Mouse (Mus musculus): ENCODE data around the gene Gm6034. TPM values are rescaled to one million over a fixed set of nuclear protein-coding genes. Genes with fewer than 3 reads are reported as not detected.

Gm6034 gene
- polyA plus RNA-seq (2014; fragmentation: Illumina TruSeq; extraction: RNeasy Lipid Tissue Mini Kit (QIAGEN cat#74804); ENCODE audit: insufficient read depth, low read depth, low replicate concordance): not detected

GRCm38 (mm10) chr17:36042610-36043169 lies at the start of gene Gm6034, which contains the start of gene H2-T22:
Gm6034 (plus strand) TSS chr17:36042961.
H2-T22 (minus strand) TSS chr17:36042747.

GRCm38 (mm10) chr17:36020191-36021073 lies 22.3 kb upstream of the Gm6034 start, which contains the start of gene H2-T24:
H2-T24 (minus strand) TSS chr17:36020560.

GRCm38 (mm10) chr17:36032351-36032875 lies 10.3 kb upstream of the Gm6034 start, which contains the start of gene H2-T23:
H2-T23 (minus strand) TSS chr17:36032855.

GRCm38 (mm10) chr17:36058362-36058761 lies 15.6 kb downstream of the Gm6034 start, which contains the start of gene Gm11127:
Gm11127 (minus strand) TSS chr17:36058371.

Other genes starting within 250 kb of the Gm6034 start
- gene Ier3, start 221.3 kb upstream of the Gm6034 start, polyA plus RNA-seq (2014; fragmentation: Illumina TruSeq; extraction: RNeasy Lipid Tissue Mini Kit (QIAGEN cat#74804); ENCODE audit: insufficient read depth, low read depth, low replicate concordance): 135 TPM
- 81.2 TPM for gene Flot1, start 219.7 kb upstream of the Gm6034 start, polyA plus RNA-seq (2014; fragmentation: Illumina TruSeq; extraction: RNeasy Lipid Tissue Mini Kit (QIAGEN cat#74804); ENCODE audit: insufficient read depth, low read depth, low replicate concordance)
- gene Tubb5, start 204.7 kb upstream of the Gm6034 start, polyA plus RNA-seq (2014; fragmentation: Illumina TruSeq; extraction: RNeasy Lipid Tissue Mini Kit (QIAGEN cat#74804); ENCODE audit: insufficient read depth, low read depth, low replicate concordance): 117 TPM
- gene Mdc1, start 201.4 kb upstream of the Gm6034 start, polyA plus RNA-seq (2014; fragmentation: Illumina TruSeq; extraction: RNeasy Lipid Tissue Mini Kit (QIAGEN cat#74804); ENCODE audit: insufficient read depth, low read depth, low replicate concordance): 4.5 TPM
- gene Nrm, start 181.6 kb upstream of the Gm6034 start, polyA plus RNA-seq (2014; fragmentation: Illumina TruSeq; extraction: RNeasy Lipid Tissue Mini Kit (QIAGEN cat#74804); ENCODE audit: insufficient read depth, low read depth, low replicate concordance): 8.9 TPM
- 36.0 TPM for gene Ppp1r18, start 177.4 kb upstream of the Gm6034 start, polyA plus RNA-seq (2014; fragmentation: Illumina TruSeq; extraction: RNeasy Lipid Tissue Mini Kit (QIAGEN cat#74804); ENCODE audit: insufficient read depth, low read depth, low replicate concordance)
- gene Dhx16, start 163.1 kb upstream of the Gm6034 start, polyA plus RNA-seq (2014; fragmentation: Illumina TruSeq; extraction: RNeasy Lipid Tissue Mini Kit (QIAGEN cat#74804); ENCODE audit: insufficient read depth, low read depth, low replicate concordance): 44.7 TPM
- 22.0 TPM for gene 2310061I04Rik, start 145.5 kb upstream of the Gm6034 start, polyA plus RNA-seq (2014; fragmentation: Illumina TruSeq; extraction: RNeasy Lipid Tissue Mini Kit (QIAGEN cat#74804); ENCODE audit: insufficient read depth, low read depth, low replicate concordance)
- gene Atat1, start 132.9 kb upstream of the Gm6034 start, polyA plus RNA-seq (2014; fragmentation: Illumina TruSeq; extraction: RNeasy Lipid Tissue Mini Kit (QIAGEN cat#74804); ENCODE audit: insufficient read depth, low read depth, low replicate concordance): 10.0 TPM
- 31.5 TPM for gene Mrps18b, start 126.6 kb upstream of the Gm6034 start, polyA plus RNA-seq (2014; fragmentation: Illumina TruSeq; extraction: RNeasy Lipid Tissue Mini Kit (QIAGEN cat#74804); ENCODE audit: insufficient read depth, low read depth, low replicate concordance)
- gene Ppp1r10, start 126.5 kb upstream of the Gm6034 start, polyA plus RNA-seq (2014; fragmentation: Illumina TruSeq; extraction: RNeasy Lipid Tissue Mini Kit (QIAGEN cat#74804); ENCODE audit: insufficient read depth, low read depth, low replicate concordance): 14.3 TPM
- 33.7 TPM for gene Abcf1, start 73.2 kb upstream of the Gm6034 start, polyA plus RNA-seq (2014; fragmentation: Illumina TruSeq; extraction: RNeasy Lipid Tissue Mini Kit (QIAGEN cat#74804); ENCODE audit: insufficient read depth, low read depth, low replicate concordance)
- 39.1 TPM for gene Gnl1, start 63.1 kb upstream of the Gm6034 start, polyA plus RNA-seq (2014; fragmentation: Illumina TruSeq; extraction: RNeasy Lipid Tissue Mini Kit (QIAGEN cat#74804); ENCODE audit: insufficient read depth, low read depth, low replicate concordance)
- gene Prr3, start 62.7 kb upstream of the Gm6034 start, polyA plus RNA-seq (2014; fragmentation: Illumina TruSeq; extraction: RNeasy Lipid Tissue Mini Kit (QIAGEN cat#74804); ENCODE audit: insufficient read depth, low read depth, low replicate concordance): 8.8 TPM
- gene H2-T24, start 22.4 kb upstream of the Gm6034 start, polyA plus RNA-seq (2014; fragmentation: Illumina TruSeq; extraction: RNeasy Lipid Tissue Mini Kit (QIAGEN cat#74804); ENCODE audit: insufficient read depth, low read depth, low replicate concordance): 14.2 TPM
- gene H2-T23, start 10.1 kb upstream of the Gm6034 start, polyA plus RNA-seq (2014; fragmentation: Illumina TruSeq; extraction: RNeasy Lipid Tissue Mini Kit (QIAGEN cat#74804); ENCODE audit: insufficient read depth, low read depth, low replicate concordance): 217 TPM
- gene H2-T22, start 214 bp upstream of the Gm6034 start, polyA plus RNA-seq (2014; fragmentation: Illumina TruSeq; extraction: RNeasy Lipid Tissue Mini Kit (QIAGEN cat#74804); ENCODE audit: insufficient read depth, low read depth, low replicate concordance): 80.8 TPM
- not detected for gene Gm11127, start 15.4 kb downstream of the Gm6034 start, polyA plus RNA-seq (2014; fragmentation: Illumina TruSeq; extraction: RNeasy Lipid Tissue Mini Kit (QIAGEN cat#74804); ENCODE audit: insufficient read depth, low read depth, low replicate concordance)
- gene Gm19684, start 78.7 kb downstream of the Gm6034 start, polyA plus RNA-seq (2014; fragmentation: Illumina TruSeq; extraction: RNeasy Lipid Tissue Mini Kit (QIAGEN cat#74804); ENCODE audit: insufficient read depth, low read depth, low replicate concordance): not detected
- gene Gm7030, start 86.5 kb downstream of the Gm6034 start, polyA plus RNA-seq (2014; fragmentation: Illumina TruSeq; extraction: RNeasy Lipid Tissue Mini Kit (QIAGEN cat#74804); ENCODE audit: insufficient read depth, low read depth, low replicate concordance): not detected
- 0.84 TPM for gene Gm8909, start 125.6 kb downstream of the Gm6034 start, polyA plus RNA-seq (2014; fragmentation: Illumina TruSeq; extraction: RNeasy Lipid Tissue Mini Kit (QIAGEN cat#74804); ENCODE audit: insufficient read depth, low read depth, low replicate concordance)
- not detected for gene H2-T3, start 147.3 kb downstream of the Gm6034 start, polyA plus RNA-seq (2014; fragmentation: Illumina TruSeq; extraction: RNeasy Lipid Tissue Mini Kit (QIAGEN cat#74804); ENCODE audit: insufficient read depth, low read depth, low replicate concordance)
- gene Rpp21, start 215.1 kb downstream of the Gm6034 start, polyA plus RNA-seq (2014; fragmentation: Illumina TruSeq; extraction: RNeasy Lipid Tissue Mini Kit (QIAGEN cat#74804); ENCODE audit: insufficient read depth, low read depth, low replicate concordance): 52.5 TPM
- gene Trim39, start 229.3 kb downstream of the Gm6034 start, polyA plus RNA-seq (2014; fragmentation: Illumina TruSeq; extraction: RNeasy Lipid Tissue Mini Kit (QIAGEN cat#74804); ENCODE audit: insufficient read depth, low read depth, low replicate concordance): 9.4 TPM
- not detected for gene H2-M10.2, start 243.5 kb downstream of the Gm6034 start, polyA plus RNA-seq (2014; fragmentation: Illumina TruSeq; extraction: RNeasy Lipid Tissue Mini Kit (QIAGEN cat#74804); ENCODE audit: insufficient read depth, low read depth, low replicate concordance)